Mouse (Mus musculus): ENCODE data around the gene Ncbp2. TPM values are rescaled to one million over a fixed set of nuclear protein-coding genes. Genes with fewer than 3 reads are reported as not detected.

The Ncbp2 gene
- polyA plus RNA-seq (2012; ENCODE audit: low replicate concordance): 36.3 and 37.5 TPM in 2 replicates

DNA sequence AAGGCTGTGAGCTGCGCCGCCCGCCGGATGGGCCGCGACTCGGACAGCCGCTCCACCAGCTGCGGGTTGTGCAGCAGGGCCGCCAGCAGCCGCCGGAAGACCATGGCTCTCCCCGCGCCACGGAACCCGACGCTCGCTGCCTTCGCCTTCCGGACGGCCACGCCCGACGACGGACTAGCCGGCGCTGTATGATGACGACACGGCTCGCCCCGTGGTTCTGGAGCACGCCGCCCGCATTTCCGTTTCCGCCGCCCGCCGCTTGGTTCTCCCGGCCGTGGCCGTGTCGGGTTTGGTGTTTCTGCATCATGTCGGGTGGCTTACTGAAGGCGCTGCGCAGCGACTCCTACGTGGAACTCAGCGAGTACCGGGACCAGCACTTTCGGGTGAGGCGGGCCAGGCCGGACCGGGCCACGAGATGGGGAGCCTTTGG is at the start of gene Ncbp2, which contains the start of gene 0610012G03Rik:
Gene Ncbp2 (plus strand): TSS at position 169 of the 430 bp plus-strand sequence.
Gene 0610012G03Rik (minus strand): TSS at position 150 of the 430 bp plus-strand sequence.

GRCm38 (mm10) chr16:31933751-31934549 is 14.4 kb upstream of the Ncbp2 start, which contains the start of gene Pigz:
Pigz (plus strand) TSS chr16:31933851.

DNA sequence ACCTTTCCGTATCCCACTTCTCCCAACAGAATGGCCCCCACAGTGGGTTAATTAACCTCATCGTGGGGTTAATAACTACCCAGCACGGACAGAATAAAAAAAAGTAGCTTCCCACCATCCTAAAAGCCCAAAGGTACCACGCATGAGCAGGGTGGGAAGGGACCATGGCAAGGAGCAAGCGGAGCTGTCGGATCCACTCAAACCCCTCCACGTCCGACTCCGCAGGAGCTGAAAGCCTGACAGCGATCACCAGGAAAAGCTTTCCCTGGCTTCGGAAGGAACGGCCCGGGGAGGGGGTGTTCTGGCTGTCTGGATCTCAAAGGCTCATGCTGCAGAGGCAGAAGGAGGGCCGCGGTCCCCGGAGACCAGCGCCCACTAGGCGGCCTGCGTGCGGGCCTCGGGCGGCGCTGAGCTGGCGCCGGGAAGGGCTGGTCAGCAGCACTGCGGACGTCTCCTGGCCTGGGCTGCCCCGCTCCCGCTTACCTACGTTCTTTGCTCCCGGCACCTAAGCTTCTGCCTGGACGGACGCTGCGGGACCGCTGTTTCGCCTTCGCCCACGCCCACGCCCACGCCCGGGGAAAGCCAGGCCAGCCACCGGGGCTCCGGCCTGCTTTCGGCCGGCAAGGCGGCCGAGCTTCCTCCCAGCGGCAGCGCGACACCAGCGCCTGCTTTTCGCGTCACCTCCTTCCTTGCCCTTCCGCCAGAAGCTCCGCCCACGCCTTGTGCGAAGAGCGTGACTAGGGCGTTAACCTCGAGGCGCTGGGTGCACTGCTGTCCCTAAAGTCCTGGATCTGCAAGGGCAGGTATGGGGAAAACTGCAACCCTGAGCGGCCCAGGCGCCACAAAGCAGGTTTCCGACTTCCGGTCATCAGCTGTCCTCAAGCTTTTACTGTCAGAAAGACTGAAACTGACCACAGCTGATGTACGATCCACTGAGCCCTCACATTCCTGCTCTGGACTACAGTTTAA is 54.5 kb downstream of the Ncbp2 start, which contains the start of gene Senp5:
Gene Senp5 (minus strand): TSS at position 779 of the 969 bp plus-strand sequence.

Other genes starting within 250 kb of the Ncbp2 start
- gene Meltf, start 69.7 kb upstream of the Ncbp2 start, polyA plus RNA-seq (2012; ENCODE audit: low replicate concordance): not detected in 2 replicates
- gene Pigz, start 14.7 kb upstream of the Ncbp2 start, polyA plus RNA-seq (2012; ENCODE audit: low replicate concordance): 1.3 TPM in 1 of 2 replicates, not detected in the other
- gene 0610012G03Rik, start within 50 bp of the Ncbp2 start, polyA plus RNA-seq (2012; ENCODE audit: low replicate concordance): 85.8 and 120 TPM in 2 replicates
- 1.3 and 1.6 TPM in 2 replicates for gene Senp5, start 54.8 kb downstream of the Ncbp2 start, polyA plus RNA-seq (2012; ENCODE audit: low replicate concordance)
- gene Pak2, start 130.8 kb downstream of the Ncbp2 start, polyA plus RNA-seq (2012; ENCODE audit: low replicate concordance): 48.6 and 50.2 TPM in 2 replicates
- gene Pigx, start 151.2 kb downstream of the Ncbp2 start, polyA plus RNA-seq (2012; ENCODE audit: low replicate concordance): 32.2 and 33.9 TPM in 2 replicates
- 4.2 and 4.8 TPM in 2 replicates for gene Cep19, start 151.3 kb downstream of the Ncbp2 start, polyA plus RNA-seq (2012; ENCODE audit: low replicate concordance)
- 81.8 and 118 TPM in 2 replicates for gene Nrros, start 217.1 kb downstream of the Ncbp2 start, polyA plus RNA-seq (2012; ENCODE audit: low replicate concordance)
- not detected in 2 replicates for gene Bex6, start 231.3 kb downstream of the Ncbp2 start, polyA plus RNA-seq (2012; ENCODE audit: low replicate concordance)

All from leukemia stem cell, adult 10-12 weeks (primary cell).